16 mouse cellular contexts compared by ENCODE assay signal in genomic region chr2:33547595-33547994, GRCm38 (mm10).
A peak's percentile ranks its signal among the peaks of the same experiment; 100 is the strongest.
DNase-seq lines count a peak whose midpoint lies in the region; ATAC-seq and TF ChIP-seq lines count a peak whose summit lies in the region.
"Had no signal": no experiment of that assay in that cellular context is flagged by ENCODE, and none has a peak within 500 bp of the region (broad histone marks: within the 10 kb centered on the region; RNA-seq: fewer than 3 reads in every experiment).

No protein-coding gene starts in this region.

- no peaks in the 10 kb centered on the region for H3K36me3 ChIP-seq in hindbrain, embryonic 15.5 days
- no peaks in the 10 kb centered on the region for H3K36me3 ChIP-seq in midbrain, embryonic 16.5 days (ENCODE audit: control insufficient read depth, insufficient read depth, low read length)
- H3K36me3 ChIP-seq: embryonic facial prominence, embryonic 13.5 days; heart, embryonic 12.5 days; liver, embryonic 13.5 days; neural tube, embryonic 12.5 days had no signal

- H3K27ac ChIP-seq in left cerebral cortex, adult 2 months: peak overlapping the region; percentile 92
- H3K27ac ChIP-seq in hindbrain, embryonic 15.5 days (replicated peaks): peak overlapping the region; percentile 92
- H3K27ac ChIP-seq in midbrain, embryonic 16.5 days (ENCODE audit: low read length): peak overlapping the region; percentile 80
- H3K27ac ChIP-seq: embryonic facial prominence, embryonic 13.5 days; kidney, postnatal 0 days; liver, embryonic 13.5 days; neural tube, embryonic 12.5 days; stomach, postnatal 0 days had no signal

- 89% methylated on average over 2 of the region's 2 CpGs for WGBS in hindbrain, embryonic 15.5 days
- WGBS in midbrain, embryonic 16.5 days: 94% methylated on average over 2 of the region's 2 CpGs

- H3K9ac ChIP-seq in hindbrain, embryonic 15.5 days: no peak overlapping the region
- H3K9ac ChIP-seq in midbrain, embryonic 16.5 days (ENCODE audit: low read depth, low read length): no peak overlapping the region
- H3K9ac ChIP-seq: heart, embryonic 12.5 days; liver, embryonic 13.5 days; neural tube, embryonic 12.5 days had no signal

- intact Hi-C loops in left cerebral cortex, adult 2 months (cut with DNase I): no loop called here

- H3K27me3 ChIP-seq in hindbrain, embryonic 15.5 days: no peaks in the 10 kb centered on the region
- H3K27me3 ChIP-seq in midbrain, embryonic 16.5 days (ENCODE audit: control insufficient read depth, insufficient read depth, low read depth, low read length): no peaks in the 10 kb centered on the region

- H3K4me3 ChIP-seq in left cerebral cortex, adult 2 months: no peak overlapping the region
- H3K4me3 ChIP-seq in hindbrain, embryonic 15.5 days: no peak overlapping the region
- H3K4me3 ChIP-seq in midbrain, embryonic 16.5 days (ENCODE audit: low read depth, low read length): no peak overlapping the region
- H3K4me3 ChIP-seq: embryonic facial prominence, embryonic 13.5 days; heart, embryonic 12.5 days; liver, embryonic 13.5 days; neural tube, embryonic 12.5 days had no signal

- peaks cover 47% of the 10 kb centered on the region for H3K4me1 ChIP-seq in hindbrain, embryonic 15.5 days (replicated peaks)
- H3K4me1 ChIP-seq in midbrain, embryonic 16.5 days (ENCODE audit: control insufficient read depth, insufficient read depth, low read length): peaks cover 37% of the 10 kb centered on the region

- no peaks in the 10 kb centered on the region for H3K9me3 ChIP-seq in hindbrain, embryonic 15.5 days
- no peaks in the 10 kb centered on the region for H3K9me3 ChIP-seq in midbrain, embryonic 16.5 days (replicated peaks; ENCODE audit: control insufficient read depth, low read length, poor library complexity, severe bottlenecking)
- H3K9me3 ChIP-seq: embryonic facial prominence, embryonic 13.5 days; liver, embryonic 13.5 days; neural tube, embryonic 12.5 days had no signal

- TF ChIP-seq CTCF in left cerebral cortex, adult 2 months (IDR thresholded peaks at IDR 0.05): no peak

- no peak overlapping the region for H3K4me2 ChIP-seq in hindbrain, embryonic 15.5 days
- no peak overlapping the region for H3K4me2 ChIP-seq in midbrain, embryonic 16.5 days (ENCODE audit: low read length)
- H3K4me2 ChIP-seq: heart, embryonic 12.5 days; liver, embryonic 13.5 days; neural tube, embryonic 12.5 days had no signal

- no peak for ATAC-seq in hindbrain, embryonic 15.5 days (ENCODE audit: low FRiP score, low read depth)
- no peak for ATAC-seq in midbrain, embryonic 16.5 days
- ATAC-seq: intestine, postnatal 0 days had no signal

- peak; percentile 58 for DNase-seq in cerebellum, adult 9-10 months
- DNase-seq in cerebellum, adult 11-12 months: no peak
- no peak for DNase-seq in left cerebral cortex, adult 2 months (ENCODE audit: extremely low spot score in 1 of 2, low spot score in 2 of 2)
- DNase-seq in left cerebral cortex, adult 8-10 months (ENCODE audit: low spot score in 2 of 2): no peak
- DNase-seq in urinary bladder, postnatal 4 days (ENCODE audit: low spot score in 2 of 2): no peak
- no peak for DNase-seq in left cerebral cortex, adult 18-20 months (ENCODE audit: low spot score in 2 of 2)
- DNase-seq: gastrocnemius, postnatal 25 days; liver, embryonic 13.5 days had no signal
